Mouse (Mus musculus) lung, postnatal 0 days (tissue): ENCODE measurements at regions not wholly inside any gene's neighbourhood (a gene's known extent, or its start where the extent isn't known, plus 50 kb on each side); places are given as distances from the start of the nearest gene placed in this dataset.
A peak's percentile ranks its signal among the peaks of the same experiment; 100 is the strongest.

Experiments
- CTCF ChIP-seq: IDR thresholded peaks from 2 replicates; pipeline ENCODE4 v1.5.1; 2016; ENCODE audit warnings: antibody characterized with exemption, mild to moderate bottlenecking
- EP300 ChIP-seq: IDR thresholded peaks from 2 replicates; pipeline ENCODE4 v1.6.1; 2016; ENCODE audit warnings: antibody characterized with exemption, mild to moderate bottlenecking, control low read depth

DNA sequence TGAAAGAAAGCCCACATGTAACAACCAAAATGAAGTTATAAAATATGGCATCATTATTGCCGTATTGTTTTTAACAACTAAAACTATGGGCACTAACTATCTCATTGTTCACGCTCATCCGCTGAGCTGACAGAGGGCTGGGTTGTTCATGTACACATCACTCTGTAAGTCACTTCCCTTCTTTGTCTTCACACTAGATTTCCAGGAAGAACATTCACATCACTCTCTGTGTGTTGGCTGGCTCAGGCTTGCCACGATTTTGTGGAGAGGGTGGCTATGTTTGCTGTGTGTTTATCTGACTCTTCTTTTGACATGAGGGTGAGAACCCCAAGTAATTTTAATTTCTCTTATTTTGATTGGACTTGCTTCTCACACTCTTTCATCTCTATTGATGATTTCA lies 221.9 kb upstream of the N6amt1 start:
- no peak for TF ChIP-seq CTCF
- peak; percentile 90 for TF ChIP-seq EP300
